Mouse (Mus musculus) heart, embryonic 16.5 days (tissue): Measurements from ENCODE around the gene Lamc2. TPM values are rescaled to one million over a fixed set of nuclear protein-coding genes. Genes with fewer than 3 reads are reported as not detected.

Experiments used
- ATAC-seq: fragments of 200-750 bp; cut with Nextera tagmentation; replicated peaks from 2 replicates; pipeline ENCODE4 v1.8.0; 2017; ENCODE audit warnings: moderate number of reproducible peaks; ENCODE audit not compliant: insufficient read depth, low FRiP score; ENCODE audit errors: extremely low read depth
- H3K27ac ChIP-seq: fragments of 300-500 bp; sonication (generic); 2 replicates; pipeline ENCODE4 v1.5.1; 2014; ENCODE audit warnings: mild to moderate bottlenecking, low read length, control low read depth, moderate library complexity
- H3K27me3 ChIP-seq: fragments of 300-500 bp; sonication (generic); 2 replicates; pipeline ENCODE4 v1.6.1; 2014; ENCODE audit warnings: low read length, mixed read lengths; ENCODE audit not compliant: control insufficient read depth, insufficient read depth
- H3K36me3 ChIP-seq: fragments of 300-500 bp; sonication (generic); 2 replicates; pipeline ENCODE4 v1.6.1; 2014; ENCODE audit not compliant: control insufficient read depth, insufficient read depth
- H3K4me1 ChIP-seq: fragments of 300-500 bp; sonication (generic); 2 replicates; pipeline ENCODE4 v1.6.1; 2014; ENCODE audit warnings: low read length, mixed read lengths; ENCODE audit not compliant: control insufficient read depth, insufficient read depth
- H3K4me2 ChIP-seq: fragments of 300-500 bp; sonication (generic); 2 replicates; pipeline ENCODE4 v1.6.1; 2014; ENCODE audit warnings: low read depth, mild to moderate bottlenecking, control low read depth, low read length
- H3K4me3 ChIP-seq: fragments of 300-500 bp; sonication (generic); 2 replicates; pipeline ENCODE4 v1.5.1; 2014; ENCODE audit warnings: mild to moderate bottlenecking, control low read depth, low read length
- H3K9ac ChIP-seq: fragments of 300-500 bp; sonication (generic); 2 replicates; pipeline ENCODE4 v1.6.1; 2014; ENCODE audit warnings: low read length, control low read depth
- H3K9me3 ChIP-seq: fragments of 300-500 bp; sonication (generic); replicated peaks from 2 replicates; pipeline ENCODE4 v1.6.1; 2016; ENCODE audit warnings: low read length; ENCODE audit not compliant: control insufficient read depth
- WGBS: fragments of 180-500 bp; shearing (Covaris S2); extraction: QIAGEN DNeasy Blood & Tissue Kit; methylation state at CpG from one replicate; pipeline ENCODE4 v1.1.7; 2014; 5-methylcytosine and 5-hydroxymethylcytosine counted together
- polyA plus RNA-seq: library from polyadenylated mRNA; unstranded; fragments of >200 nt; fragmentation: Nextera tagmentation; extraction: Ambion mirVana; gene quantifications from 2 replicates; pipeline ENCODE4 v1.2.1, GENCODE M21; 2015

The Lamc2 gene
- polyA plus RNA-seq, 1 experiment from 2014 or later, result 8.8 TPM

DNA sequence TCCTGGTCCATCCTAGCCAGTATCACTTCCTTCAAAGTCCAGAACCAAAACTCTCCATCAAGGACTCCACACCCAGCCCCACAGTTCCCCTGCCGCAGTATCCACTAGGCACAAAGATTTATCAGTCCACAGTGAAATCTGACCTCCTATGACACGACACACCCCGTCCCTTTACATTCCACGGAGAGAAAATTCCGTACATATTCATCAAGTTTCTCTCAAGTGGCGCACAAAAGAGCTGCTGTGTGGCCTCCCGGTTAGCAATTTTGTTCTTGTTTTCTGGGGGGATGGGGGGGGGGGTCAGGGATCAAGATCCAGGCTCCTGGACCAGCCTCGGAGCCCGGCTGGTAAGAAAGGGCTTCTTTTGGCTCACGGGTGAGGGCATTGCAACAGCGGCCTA lies 87.7 kb downstream of the Lamc2 start:
- 60% methylated on average over 11 of the region's 11 CpGs for WGBS
- H3K4me2 ChIP-seq, result no peak overlapping the region
- H3K9ac ChIP-seq, result no peak overlapping the region
- H3K36me3 ChIP-seq, result no peaks in the 10 kb centered on the region
- no peaks in the 10 kb centered on the region for H3K27me3 ChIP-seq
- H3K4me3 ChIP-seq, result no peak overlapping the region
- peaks cover 11% of the 10 kb centered on the region for H3K4me1 ChIP-seq
- no peak for ATAC-seq
- no peak overlapping the region for H3K27ac ChIP-seq
- no peaks in the 10 kb centered on the region for H3K9me3 ChIP-seq

DNA sequence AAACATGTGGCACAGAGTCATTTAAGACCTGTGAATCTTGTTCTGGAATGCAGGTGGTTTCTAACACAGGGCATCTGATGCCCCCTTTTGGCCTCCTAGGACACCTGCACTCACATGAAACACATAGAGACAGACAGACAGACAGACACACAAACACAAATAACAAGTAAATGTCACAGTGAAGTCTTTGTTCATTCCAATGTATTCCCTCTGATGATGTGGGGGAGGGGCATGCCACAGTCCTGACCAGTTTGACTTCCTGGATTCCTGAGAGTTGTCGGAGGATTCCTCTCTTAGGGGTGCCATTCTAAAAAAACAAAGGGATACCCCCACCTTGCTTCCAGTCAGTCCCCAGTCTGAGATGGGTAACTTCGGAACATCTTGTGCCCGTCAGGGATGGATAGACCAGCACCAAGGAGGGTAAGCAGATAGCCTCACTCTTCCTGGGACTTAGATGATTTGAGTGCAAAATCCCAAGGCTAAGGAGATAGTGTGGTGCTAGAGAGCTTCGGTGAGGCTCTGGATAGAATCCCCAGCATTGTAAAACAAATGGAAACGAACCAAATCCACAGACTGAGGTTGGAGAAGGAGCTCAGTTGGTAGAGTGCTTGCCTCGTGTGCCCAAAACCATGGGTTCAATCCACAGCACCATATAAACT lies 89.1 kb downstream of the Lamc2 start:
- Histone ChIP-seq H3K4me3 (no peak overlapping the region), H3K9me3 (no peaks in the 10 kb centered on the region), H3K9ac (no peak overlapping the region), H3K36me3 (no peaks in the 10 kb centered on the region), H3K4me2 (no peak overlapping the region), H3K27me3 (no peaks in the 10 kb centered on the region), H3K27ac (no peak overlapping the region), H3K4me1 (peaks cover 11% of the 10 kb centered on the region)
- no peak for ATAC-seq
- 90% methylated on average over 6 of the region's 6 CpGs for WGBS

DNA sequence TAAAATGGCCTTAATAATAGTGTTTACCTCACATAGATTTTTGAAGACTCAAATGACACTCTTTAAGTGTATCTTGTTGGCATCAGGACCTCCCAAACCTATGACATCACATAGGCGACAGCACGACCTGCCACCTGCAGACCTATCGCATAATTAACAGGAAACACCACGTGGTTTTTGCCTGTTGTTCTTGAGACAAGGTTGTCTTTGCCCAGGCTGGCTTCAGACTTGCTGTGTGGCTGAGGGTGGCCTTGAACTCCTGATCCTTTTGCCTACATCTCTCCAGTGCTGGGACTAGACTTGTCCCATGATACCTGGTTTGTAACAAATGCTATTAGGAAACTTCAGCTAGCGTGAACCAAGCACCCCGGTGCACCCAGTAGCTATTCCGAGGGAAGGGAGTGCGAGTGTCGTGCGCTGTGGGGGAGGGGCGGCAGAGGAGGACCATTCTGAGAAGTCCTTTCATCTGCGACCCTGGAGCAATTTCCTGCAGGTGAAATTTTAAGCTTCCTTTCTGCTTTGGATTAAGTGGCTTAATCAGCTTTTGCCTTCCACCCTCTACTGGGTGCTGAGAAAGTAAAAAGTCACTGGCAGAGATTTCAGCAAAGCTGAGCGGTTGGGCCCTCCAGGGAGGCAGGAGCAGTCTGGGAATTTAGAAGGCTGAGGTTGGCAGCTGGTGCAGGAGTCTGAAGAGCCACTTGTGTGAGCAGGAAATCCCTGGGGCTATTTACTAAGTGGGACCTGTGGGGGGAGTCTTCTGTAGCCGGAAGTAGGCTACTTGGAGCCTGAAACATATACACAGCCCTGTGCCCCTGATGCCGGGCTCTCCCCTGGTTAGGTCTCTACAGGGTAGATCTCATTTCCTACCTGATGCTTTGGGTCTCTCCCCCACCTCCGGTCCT lies 90.2 kb downstream of the Lamc2 start:
- Histone ChIP-seq H3K36me3 (no peaks in the 10 kb centered on the region), H3K4me3 (no peak overlapping the region), H3K9ac (no peak overlapping the region), H3K4me1 (peaks cover 17% of the 10 kb centered on the region), H3K27me3 (no peaks in the 10 kb centered on the region), H3K4me2 (no peak overlapping the region), H3K27ac (no peak overlapping the region), H3K9me3 (no peaks in the 10 kb centered on the region)
- no peak for ATAC-seq
- WGBS, result 26% methylated on average over 16 of the region's 16 CpGs

- H3K27ac ChIP-seq, result no peak overlapping the region
Observed at GRCm38 (mm10) chr1:153095328-153095727, 90.9 kb downstream of the Lamc2 start.

GRCm38 (mm10) chr1:153094226-153095076 lies 91.8 kb downstream of the Lamc2 start:
- Histone ChIP-seq H3K4me3 (no peak overlapping the region), H3K4me1 (peaks cover 15% of the 10 kb centered on the region), H3K27me3 (no peaks in the 10 kb centered on the region), H3K4me2 (no peak overlapping the region), H3K9ac (no peak overlapping the region), H3K27ac (no peak overlapping the region), H3K9me3 (no peaks in the 10 kb centered on the region), H3K36me3 (no peaks in the 10 kb centered on the region)
- ATAC-seq, result no peak
- 52% methylated on average over 12 of the region's 12 CpGs for WGBS

More at GRCm38 (mm10) chr1:153095328-153095727, 90.9 kb downstream of the Lamc2 start:
- H3K36me3 ChIP-seq, result no peaks in the 10 kb centered on the region
- peaks cover 15% of the 10 kb centered on the region for H3K4me1 ChIP-seq
- no peaks in the 10 kb centered on the region for H3K27me3 ChIP-seq
- H3K9me3 ChIP-seq, result no peaks in the 10 kb centered on the region
- H3K4me3 ChIP-seq, result no peak overlapping the region
- H3K4me2 ChIP-seq, result no peak overlapping the region
- no peak for ATAC-seq
- WGBS, result 79% methylated on average over 6 of the region's 6 CpGs
- H3K9ac ChIP-seq, result no peak overlapping the region

GRCm38 (mm10) chr1:153093581-153093980 lies 92.7 kb downstream of the Lamc2 start:
- Histone ChIP-seq H3K27ac (no peak overlapping the region), H3K4me3 (no peak overlapping the region), H3K27me3 (no peaks in the 10 kb centered on the region), H3K36me3 (no peaks in the 10 kb centered on the region), H3K4me1 (peaks cover 15% of the 10 kb centered on the region), H3K9ac (no peak overlapping the region), H3K9me3 (no peaks in the 10 kb centered on the region), H3K4me2 (no peak overlapping the region)
- WGBS, result 77% methylated on average over 4 of the region's 4 CpGs
- ATAC-seq, result no peak

DNA sequence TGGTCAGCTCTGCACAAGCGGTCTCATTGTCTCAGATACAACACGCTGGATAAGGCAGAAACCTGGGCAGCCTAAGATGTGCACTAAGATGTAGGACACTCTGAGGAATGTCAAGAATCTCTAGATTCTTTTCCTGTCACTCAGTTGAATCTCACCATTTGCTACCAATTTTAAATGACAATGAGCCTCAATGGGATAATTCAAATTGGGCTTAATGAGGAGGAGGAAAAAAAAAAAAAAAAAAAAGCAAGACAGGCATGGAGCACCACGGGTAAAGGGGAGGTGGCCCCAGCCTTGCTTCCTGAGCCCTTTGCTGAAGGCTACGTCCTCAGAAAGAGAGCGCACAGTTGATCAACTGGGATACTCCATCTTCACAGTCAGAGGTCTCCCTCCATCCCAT lies 93.1 kb downstream of the Lamc2 start:
- Histone ChIP-seq H3K4me2 (no peak overlapping the region), H3K4me1 (peaks cover 15% of the 10 kb centered on the region), H3K27ac (no peak overlapping the region), H3K4me3 (no peak overlapping the region), H3K9me3 (no peaks in the 10 kb centered on the region), H3K27me3 (no peaks in the 10 kb centered on the region), H3K9ac (no peak overlapping the region), H3K36me3 (no peaks in the 10 kb centered on the region)
- no peak for ATAC-seq
- 73% methylated on average over 5 of the region's 5 CpGs for WGBS

DNA sequence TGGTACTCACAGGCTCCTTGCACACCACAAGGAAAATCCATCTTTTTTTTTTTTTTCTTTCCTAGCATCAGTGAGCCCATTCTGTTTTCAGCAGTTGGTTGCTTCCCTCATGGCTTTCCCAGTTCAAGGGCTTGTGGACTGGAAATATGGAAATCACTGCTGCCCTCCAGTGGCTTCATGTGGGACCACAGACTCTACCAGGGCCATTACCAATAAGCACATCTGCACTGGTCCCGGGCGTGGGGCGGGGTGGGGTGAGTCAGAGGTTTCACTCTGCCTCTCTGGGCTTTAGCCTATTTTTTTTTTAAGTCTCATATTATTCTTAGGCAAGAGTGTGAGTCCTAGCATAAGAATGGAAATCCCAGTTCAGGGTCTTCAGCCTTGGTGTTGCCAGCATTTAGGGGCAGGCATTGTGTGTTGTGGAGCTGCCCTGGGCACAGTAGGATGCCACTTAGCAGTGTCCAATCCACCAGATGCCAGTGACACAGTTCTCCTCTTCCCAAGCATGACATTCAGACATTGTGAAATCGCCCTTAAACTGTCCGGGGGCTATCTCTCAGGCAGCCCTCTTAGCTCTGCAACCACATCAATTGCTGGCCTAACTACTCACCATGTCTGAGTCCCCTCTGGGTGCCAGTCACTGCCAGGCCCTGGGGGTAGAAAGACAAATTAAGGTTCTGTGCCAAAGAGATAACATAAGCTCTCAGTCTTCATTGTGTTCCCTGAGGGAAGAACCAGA lies 93.8 kb downstream of the Lamc2 start:
- no peak overlapping the region for H3K9ac ChIP-seq
- H3K27ac ChIP-seq, result no peak overlapping the region
- peaks cover 15% of the 10 kb centered on the region for H3K4me1 ChIP-seq
- H3K27me3 ChIP-seq, result no peaks in the 10 kb centered on the region
- no peaks in the 10 kb centered on the region for H3K9me3 ChIP-seq
- no peak; the same call in 1 of the 2 replicates for ATAC-seq
- no peak overlapping the region for H3K4me2 ChIP-seq
- H3K36me3 ChIP-seq, result no peaks in the 10 kb centered on the region
- no peak overlapping the region for H3K4me3 ChIP-seq
- 58% methylated on average over 5 of the region's 5 CpGs for WGBS
